Mouse (Mus musculus) Patski (cell line): ENCODE measurements around the gene Cir1. TPM values are rescaled to one million over a fixed set of nuclear protein-coding genes. Genes with fewer than 3 reads are reported as not detected.

Source experiments
- ATAC-seq: fragments of 100-300 bp; one replicate; pipeline ENCODE4 v1.8.0; 2021
- CTCF ChIA-PET: fragments of 350-600 bp; sonication (Branson Sonifier 250); formaldehyde crosslinking; loops from one replicate; lab custom pipeline; 2022; ENCODE audit warnings: inconsistent platforms; lab: Charles Lee
- POLR2A ChIA-PET: fragments of 350-600 bp; sonication (Branson Sonifier 250); formaldehyde crosslinking; loops from one replicate; lab custom pipeline; 2022; ENCODE audit warnings: antibody characterized with exemption, inconsistent platforms; lab: Charles Lee
- DNase-seq: peaks from one replicate; pipeline ENCODE4 v3.0.0-alpha.2; 2011; ENCODE audit warnings: low read depth, low spot score
- H3K27me3 ChIP-seq: fragments of 371-371 bp; one replicate; pipeline ENCODE4 v1.5.1; 2021
- CTCF ChIP-seq: fragments of 100-300 bp; IDR thresholded peaks from one replicate; pipeline ENCODE4 v1.5.1; 2021
- in situ Hi-C: fragments of 300-500 bp; cut with MboI; formaldehyde crosslinking; loops from 3 replicates; pipeline ENCODE4 v1.11.1; 2018; ENCODE audit warnings: low pct_unique_long_range_greater_than_20kb, mixed read lengths
- polyA plus RNA-seq: library from polyadenylated mRNA; unstranded; gene quantifications from one replicate; pipeline ENCODE4 v1.2.3, GENCODE M21; 2021

Cir1 gene
- polyA plus RNA-seq, 1 experiment from 2014 or later = 24.1 TPM

DNA sequence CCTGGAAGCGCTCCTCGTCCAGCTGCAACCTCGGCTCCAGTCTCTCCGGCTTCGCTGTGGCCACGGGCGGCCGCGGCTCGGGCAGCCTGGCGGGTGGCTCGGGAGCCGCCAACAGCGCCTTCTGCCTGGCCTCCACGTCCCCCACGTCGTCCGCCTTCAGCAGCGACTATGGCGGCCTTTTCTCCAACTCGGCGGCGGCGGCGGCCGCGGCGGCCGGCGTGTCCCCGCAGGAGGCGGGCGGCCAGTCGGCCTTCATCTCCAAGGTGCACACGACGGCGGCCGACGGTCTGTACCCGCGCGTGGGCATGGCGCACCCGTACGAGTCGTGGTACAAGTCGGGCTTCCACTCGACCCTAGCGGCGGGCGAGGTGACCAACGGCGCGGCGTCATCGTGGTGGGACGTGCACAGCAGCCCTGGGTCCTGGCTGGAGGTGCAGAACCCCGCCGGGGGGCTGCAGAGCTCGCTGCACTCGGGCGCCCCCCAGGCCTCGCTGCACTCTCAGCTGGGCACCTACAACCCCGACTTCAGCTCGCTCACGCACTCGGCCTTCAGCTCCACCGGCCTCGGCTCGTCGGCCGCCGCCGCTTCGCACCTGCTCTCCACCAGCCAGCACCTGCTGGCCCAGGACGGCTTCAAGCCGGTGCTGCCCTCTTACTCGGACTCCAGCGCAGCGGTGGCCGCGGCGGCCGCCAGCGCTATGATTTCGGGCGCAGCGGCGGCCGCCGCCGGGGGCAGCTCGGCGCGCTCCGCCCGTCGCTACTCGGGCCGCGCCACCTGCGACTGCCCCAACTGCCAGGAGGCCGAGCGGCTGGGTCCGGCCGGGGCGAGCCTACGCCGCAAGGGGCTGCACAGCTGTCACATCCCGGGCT lies 39.0 kb downstream of the Cir1 start:
- peaks cover 79% of the 10 kb centered on the region for H3K27me3 ChIP-seq
- DNase-seq (no peak), ATAC-seq (peak; percentile 38)
- CTCF ChIA-PET = interaction anchor here (0.7 kb wide), 1 partner anchor 22 kb away, joined by 3 read pairs; no protein-coding TSS in a partner anchor
- POLR2A ChIA-PET = interaction anchor here (0.7 kb wide), 1 partner anchor 10 kb away, joined by 3 read pairs; no protein-coding TSS in a partner anchor
- no peak for TF ChIP-seq CTCF
- in situ Hi-C loops = no loop called here

DNA sequence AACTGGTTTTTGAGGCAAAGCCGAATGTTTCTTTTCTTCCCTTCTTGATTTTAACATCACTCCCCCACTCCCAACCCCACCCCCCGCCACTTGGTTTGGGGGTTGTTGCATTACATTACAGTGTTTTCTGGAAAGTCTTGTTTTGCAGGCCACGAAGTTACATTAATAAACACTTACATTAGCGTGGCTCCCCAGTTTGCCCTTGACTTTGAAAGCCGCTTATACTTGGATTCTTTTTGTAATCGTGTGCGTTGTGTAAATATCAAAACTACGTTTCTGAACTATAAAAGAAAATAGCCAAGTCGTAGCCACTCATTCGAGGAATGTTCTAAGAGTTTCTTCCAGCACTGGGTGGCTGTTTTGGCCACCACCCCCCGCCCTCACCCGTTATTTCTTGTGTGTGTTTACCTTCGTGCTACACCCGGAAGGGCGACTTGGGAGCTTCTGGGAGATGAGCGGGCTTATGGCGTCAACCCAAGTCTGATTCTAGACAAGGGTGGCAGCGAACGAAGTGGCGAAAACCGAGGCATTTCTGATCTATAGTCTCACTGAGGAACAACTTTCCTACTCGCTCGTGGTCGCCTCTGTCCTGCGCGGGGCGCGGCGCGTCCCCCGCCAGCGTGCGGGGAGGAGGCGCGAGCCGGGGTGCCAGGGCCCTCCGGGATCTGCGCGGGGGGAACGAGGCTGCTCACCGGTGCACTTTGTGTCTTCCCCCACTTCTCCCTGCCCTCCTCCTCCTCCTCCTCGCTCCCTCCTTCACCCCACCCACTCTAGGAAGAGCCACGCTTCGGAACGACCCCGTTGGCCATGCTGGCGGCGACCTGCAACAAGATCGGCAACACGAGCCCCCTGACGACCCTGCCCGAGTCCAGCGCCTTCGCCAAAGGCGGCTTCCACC lies 39.9 kb downstream of the Cir1 start:
- no peak for TF ChIP-seq CTCF
- CTCF ChIA-PET = no interaction called here
- no peak for DNase-seq

DNA sequence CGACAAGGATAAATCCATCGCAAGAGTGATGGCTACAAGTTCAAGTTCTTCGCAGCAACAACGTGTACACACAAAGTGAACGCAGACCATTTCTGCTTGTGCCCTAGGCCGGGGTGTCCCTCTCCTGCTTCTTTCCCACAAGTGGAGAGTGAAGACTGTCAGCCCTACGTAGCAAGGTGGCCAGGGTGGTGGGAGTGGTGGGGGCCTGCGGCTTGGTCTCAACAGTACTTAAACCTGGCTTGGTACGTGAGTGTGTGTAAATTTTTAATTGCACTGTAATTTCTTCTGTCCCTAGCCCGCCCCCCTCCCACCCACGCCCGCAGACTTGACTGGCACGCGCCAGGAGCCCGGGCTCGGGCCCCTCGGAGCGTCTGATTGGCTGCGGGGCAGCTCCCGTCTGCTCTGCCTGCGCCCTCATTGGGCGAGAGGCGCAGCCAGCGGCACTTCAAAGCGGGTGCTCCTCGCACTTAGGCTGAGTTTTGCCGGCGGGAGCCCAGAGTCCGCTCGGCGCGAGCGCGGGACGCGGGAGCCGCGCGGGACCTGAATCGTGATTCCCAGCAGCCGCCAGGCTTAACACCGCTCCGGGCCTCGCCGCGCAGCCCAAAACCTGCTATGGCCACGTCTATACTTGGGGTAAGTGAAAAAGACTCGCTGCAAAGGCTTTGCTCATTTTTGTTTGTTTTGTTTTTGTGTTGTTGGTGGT lies 40.9 kb downstream of the Cir1 start, which contains the start of gene Sp9:
TSS of gene Sp9 (plus strand) at position 467 of the 703 bp plus-strand sequence.
- peaks cover 73% of the 10 kb centered on the region for H3K27me3 ChIP-seq
- in situ Hi-C loops = no loop called here
- CTCF ChIA-PET = no interaction called here
- DNase-seq (no peak), ATAC-seq (no peak)
- POLR2A ChIA-PET = no interaction called here
- TF ChIP-seq CTCF = no peak

More for the DNA sequence above, 39.9 kb downstream of the Cir1 start:
- POLR2A ChIA-PET = no interaction called here
- H3K27me3 ChIP-seq = peaks cover 78% of the 10 kb centered on the region
- no peak for ATAC-seq
- in situ Hi-C loops = no loop called here

DNA sequence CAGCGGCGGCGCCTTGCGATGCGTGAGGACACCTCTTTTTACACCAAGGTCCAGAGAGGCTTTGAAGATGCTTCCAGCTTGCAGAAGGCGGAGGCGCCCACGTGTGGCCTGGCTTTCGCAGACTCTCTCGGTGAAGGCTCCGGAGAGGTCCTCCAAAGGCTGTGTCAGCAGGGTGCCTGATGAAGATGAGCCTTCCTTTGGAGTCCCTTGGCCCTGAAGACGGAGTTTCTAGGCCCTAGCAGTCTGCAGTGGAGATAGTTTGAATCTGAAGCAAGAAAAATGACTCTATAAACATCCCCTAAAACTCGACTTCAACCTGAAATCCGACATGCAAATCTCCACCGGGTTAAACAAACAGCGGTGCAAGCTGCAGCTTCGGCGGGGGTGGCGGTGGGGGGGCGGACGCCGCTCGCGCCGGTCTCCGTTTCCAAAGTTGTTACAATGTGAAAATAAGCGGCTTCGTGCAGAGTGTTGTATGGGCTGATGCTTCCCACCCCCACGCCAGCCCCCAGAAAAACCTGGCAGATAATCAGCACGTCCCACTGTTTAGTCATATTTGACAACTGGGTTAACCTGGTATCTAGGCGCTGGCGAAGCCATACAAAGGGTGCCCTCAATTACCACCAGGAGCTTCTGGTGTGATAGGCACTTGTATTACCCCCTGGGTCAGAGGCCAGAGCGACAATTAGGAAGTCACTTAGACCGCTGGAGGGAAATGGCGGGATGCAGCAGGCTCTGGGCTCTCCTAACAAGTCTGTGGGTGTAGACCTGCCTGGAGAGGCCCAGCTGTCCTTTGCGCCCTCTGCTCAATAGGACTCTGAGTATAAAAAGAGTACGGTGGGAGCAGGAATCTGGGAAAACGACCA lies 41.7 kb downstream of the Cir1 start:
- no peak for DNase-seq
- peaks cover 65% of the 10 kb centered on the region for H3K27me3 ChIP-seq

DNA sequence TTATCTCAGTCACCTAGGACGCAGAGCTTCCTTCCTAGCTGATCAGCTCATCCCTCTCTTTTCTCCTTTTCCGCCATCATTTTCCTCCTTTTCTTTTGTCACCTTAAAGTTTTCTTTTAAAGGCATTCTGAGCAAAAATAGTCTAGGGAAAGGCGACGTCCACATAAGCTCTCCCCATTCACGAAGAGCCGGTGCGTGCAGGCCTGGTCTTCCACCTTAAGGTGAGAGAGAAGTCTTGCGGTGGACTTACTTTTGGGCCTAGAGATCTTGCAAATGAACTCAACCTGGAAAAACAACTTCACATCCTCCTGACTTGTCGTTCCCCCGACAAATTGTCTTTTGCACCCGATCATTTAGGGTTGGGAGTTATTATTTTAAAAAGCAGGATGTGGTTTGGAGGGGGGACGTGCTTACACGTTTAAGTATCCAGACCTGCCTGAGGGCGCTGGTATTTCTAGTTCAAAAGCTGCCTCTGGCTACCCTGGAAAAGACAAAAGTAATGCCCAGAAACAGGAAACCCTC lies 42.4 kb downstream of the Cir1 start:
- no peak for TF ChIP-seq CTCF
- H3K27me3 ChIP-seq = peaks cover 58% of the 10 kb centered on the region
- ATAC-seq (no peak), DNase-seq (no peak)
- in situ Hi-C loops = no loop called here
- ChIA-PET CTCF (no interaction called here), POLR2A (no interaction called here)

More for the DNA sequence above, 41.7 kb downstream of the Cir1 start:
- in situ Hi-C loops = no loop called here
- ATAC-seq = no peak
- CTCF ChIA-PET = no interaction called here
- POLR2A ChIA-PET = no interaction called here
- no peak for TF ChIP-seq CTCF

DNA sequence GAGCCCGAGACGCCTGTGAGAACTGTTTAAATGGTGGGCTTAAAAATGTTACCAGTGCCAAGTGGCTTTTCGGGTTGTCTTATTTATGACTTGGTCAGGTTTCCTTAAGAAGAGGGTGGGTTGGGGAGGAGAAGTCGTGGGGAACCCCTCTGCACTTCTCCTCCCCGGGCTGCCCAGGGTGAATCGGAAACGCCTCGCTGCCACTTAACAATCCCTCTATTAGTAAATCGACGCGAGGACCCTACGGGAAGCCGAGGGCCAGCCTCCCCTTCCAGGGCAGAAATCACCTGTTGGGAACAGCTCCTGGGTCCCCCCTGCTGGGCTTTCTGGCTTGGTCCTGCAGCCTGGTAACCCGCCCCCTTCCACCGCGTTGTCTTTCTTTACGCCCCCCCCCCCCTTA lies 42.8 kb downstream of the Cir1 start:
- TF ChIP-seq CTCF = no peak
- DNase-seq (no peak), ATAC-seq (no peak)
- POLR2A ChIA-PET = no interaction called here
- CTCF ChIA-PET = no interaction called here
- in situ Hi-C loops = no loop called here
- peaks cover 55% of the 10 kb centered on the region for H3K27me3 ChIP-seq

DNA sequence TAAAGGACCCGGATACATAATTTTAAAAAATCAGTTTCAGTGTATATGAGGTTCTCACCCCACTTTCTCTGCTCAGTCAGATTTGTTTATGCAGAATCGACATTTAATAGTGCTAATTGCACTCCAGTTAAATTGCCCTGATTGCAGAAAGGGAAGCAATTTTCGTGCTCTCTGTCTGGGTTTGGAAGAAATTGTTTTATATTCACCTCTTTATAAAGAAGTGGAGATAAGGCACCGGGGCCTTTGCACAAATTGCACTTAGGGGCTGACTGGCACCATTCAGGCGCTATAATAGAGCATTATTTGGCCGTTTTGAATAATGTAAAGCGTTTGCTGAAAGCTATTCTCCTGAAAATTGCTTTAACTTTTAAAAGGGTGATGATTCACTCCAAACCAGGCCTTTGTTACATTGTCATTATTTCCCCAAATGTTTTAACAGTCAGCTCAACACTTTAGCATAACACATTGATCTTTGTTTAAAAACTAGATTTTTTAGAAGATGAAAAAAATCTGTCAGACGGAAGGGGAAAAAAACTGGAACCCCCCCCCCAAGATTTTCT lies 43.6 kb downstream of the Cir1 start:
- TF ChIP-seq CTCF = no peak
- peaks cover 52% of the 10 kb centered on the region for H3K27me3 ChIP-seq
- ChIA-PET POLR2A (no interaction called here), CTCF (no interaction called here)
- ATAC-seq (no peak), DNase-seq (no peak)
- in situ Hi-C loops = no loop called here

DNA sequence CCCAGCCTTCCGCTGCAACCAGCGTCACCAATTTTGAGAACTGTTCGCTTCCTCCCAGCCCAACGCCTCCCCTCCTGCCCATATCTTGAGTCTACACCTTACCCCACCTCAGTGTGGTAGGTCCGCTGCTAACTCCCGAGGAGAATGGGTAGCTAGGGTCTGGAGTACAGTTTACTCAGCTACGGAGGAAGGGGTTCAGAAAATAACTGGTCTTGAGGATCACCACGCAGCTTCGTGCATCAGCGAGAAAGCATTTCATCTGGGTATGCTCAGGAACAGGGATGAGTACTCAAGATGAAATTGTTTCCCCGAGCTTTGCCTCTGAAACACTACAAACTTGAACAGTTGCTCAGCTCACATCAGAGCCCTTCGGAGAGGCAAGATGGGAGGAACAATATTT lies 44.2 kb downstream of the Cir1 start:
- ATAC-seq = no peak
- TF ChIP-seq CTCF = no peak
- H3K27me3 ChIP-seq = peaks cover 47% of the 10 kb centered on the region
- POLR2A ChIA-PET = no interaction called here
- CTCF ChIA-PET = no interaction called here
- DNase-seq = no peak
- in situ Hi-C loops = no loop called here

DNA sequence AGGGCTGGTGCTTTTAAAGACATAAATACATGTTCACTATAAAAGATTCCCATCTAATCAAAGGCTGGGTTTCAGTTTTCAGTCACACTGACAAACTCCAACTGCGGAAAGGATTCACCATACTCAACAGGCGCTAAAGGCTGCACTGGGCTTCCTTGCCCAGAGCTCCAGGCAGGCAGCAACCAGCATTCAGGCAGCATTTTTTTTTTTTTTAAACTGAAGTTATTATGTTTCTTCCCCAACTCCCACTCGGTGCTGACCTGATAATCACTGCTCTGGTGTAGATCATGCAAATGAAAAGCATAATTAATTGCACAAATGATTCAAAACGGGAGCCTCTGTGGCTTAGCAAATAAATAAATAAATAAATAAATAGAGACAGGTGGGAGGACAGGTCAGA lies 44.7 kb downstream of the Cir1 start:
- DNase-seq = no peak
- in situ Hi-C loops = no loop called here
- H3K27me3 ChIP-seq = peaks cover 44% of the 10 kb centered on the region
- ChIA-PET CTCF (no interaction called here), POLR2A (no interaction called here)
- TF ChIP-seq CTCF = no peak
- no peak for ATAC-seq
